Mouse (Mus musculus): Measurements from ENCODE around the gene Dmpk. TPM values are rescaled to one million over a fixed set of nuclear protein-coding genes. Genes with fewer than 3 reads are reported as not detected.
A peak's percentile ranks its signal among the peaks of the same experiment; 100 is the strongest.

Gene Dmpk
- total and polyA plus RNA-seq, 3 experiments = 130 to 836 (median 142) TPM

GRCm38 (mm10) chr7:19075723-19076585 lies 7.7 kb upstream of the Dmpk start, which contains the start of gene Dmwd:
TSS of gene Dmwd (plus strand) at chr7:19076227.
- peak; percentile 97 for DNase-seq

- peak; percentile 59 for DNase-seq
Measured at GRCm38 (mm10) chr7:19076586-19076991, 7.1 kb upstream of the Dmpk start.

- no peak for DNase-seq
Measured at GRCm38 (mm10) chr7:19077761-19078160, 5.9 kb upstream of the Dmpk start.

GRCm38 (mm10) chr7:19078732-19079131 lies 4.9 kb upstream of the Dmpk start:
- peak; percentile 34 for DNase-seq

- DNase-seq = no peak
Measured at GRCm38 (mm10) chr7:19080451-19080950, 3.1 kb upstream of the Dmpk start.

- DNase-seq = peak; percentile 49
Measured at GRCm38 (mm10) chr7:19082171-19082570, 1.5 kb upstream of the Dmpk start.

- peak; percentile 72 for DNase-seq
Measured at GRCm38 (mm10) chr7:19083096-19083495, 553 bp upstream of the Dmpk start.

GRCm38 (mm10) chr7:19084277-19084771 lies 675 bp downstream of the Dmpk start:
- peak; percentile 79 for DNase-seq

- DNase-seq = peak; percentile 30
Measured at GRCm38 (mm10) chr7:19084921-19085473, 1.3 kb downstream of the Dmpk start.

- peak; percentile 51 for DNase-seq
Measured at GRCm38 (mm10) chr7:19085495-19085894, 1.8 kb downstream of the Dmpk start.

GRCm38 (mm10) chr7:19086042-19086441 lies 2.4 kb downstream of the Dmpk start:
- peak; percentile 87 for DNase-seq

- no peak for DNase-seq
Measured at GRCm38 (mm10) chr7:19086760-19087159, 3.1 kb downstream of the Dmpk start.

- DNase-seq = peak; percentile 58
Measured at GRCm38 (mm10) chr7:19088813-19089212, 5.2 kb downstream of the Dmpk start.

GRCm38 (mm10) chr7:19091913-19092312 lies 8.3 kb downstream of the Dmpk start:
- DNase-seq = peak; percentile 38

- peak; percentile 81 for DNase-seq
Measured at GRCm38 (mm10) chr7:19092381-19093173, 8.9 kb downstream of the Dmpk start.

- DNase-seq = peak; percentile 94
Measured at GRCm38 (mm10) chr7:19093174-19093521, 9.5 kb downstream of the Dmpk start.

GRCm38 (mm10) chr7:19093537-19094385 lies 10.1 kb downstream of the Dmpk start:
- peak; percentile 99 for DNase-seq

- peak; percentile 78 for DNase-seq
Measured at GRCm38 (mm10) chr7:19094471-19094825, 10.8 kb downstream of the Dmpk start, which contains the start of gene Six5. TSS of gene Six5 (plus strand) at chr7:19094594.

- DNase-seq = peak; percentile 83
Measured at GRCm38 (mm10) chr7:19094826-19095750, 11.4 kb downstream of the Dmpk start.

- peak; percentile 84 for DNase-seq
Measured at GRCm38 (mm10) chr7:19095751-19096110, 12.1 kb downstream of the Dmpk start.

Data from adrenal gland, adult 2 months (tissue).